Mouse (Mus musculus): Measurements from ENCODE around the gene Hoxa2.

DNA sequence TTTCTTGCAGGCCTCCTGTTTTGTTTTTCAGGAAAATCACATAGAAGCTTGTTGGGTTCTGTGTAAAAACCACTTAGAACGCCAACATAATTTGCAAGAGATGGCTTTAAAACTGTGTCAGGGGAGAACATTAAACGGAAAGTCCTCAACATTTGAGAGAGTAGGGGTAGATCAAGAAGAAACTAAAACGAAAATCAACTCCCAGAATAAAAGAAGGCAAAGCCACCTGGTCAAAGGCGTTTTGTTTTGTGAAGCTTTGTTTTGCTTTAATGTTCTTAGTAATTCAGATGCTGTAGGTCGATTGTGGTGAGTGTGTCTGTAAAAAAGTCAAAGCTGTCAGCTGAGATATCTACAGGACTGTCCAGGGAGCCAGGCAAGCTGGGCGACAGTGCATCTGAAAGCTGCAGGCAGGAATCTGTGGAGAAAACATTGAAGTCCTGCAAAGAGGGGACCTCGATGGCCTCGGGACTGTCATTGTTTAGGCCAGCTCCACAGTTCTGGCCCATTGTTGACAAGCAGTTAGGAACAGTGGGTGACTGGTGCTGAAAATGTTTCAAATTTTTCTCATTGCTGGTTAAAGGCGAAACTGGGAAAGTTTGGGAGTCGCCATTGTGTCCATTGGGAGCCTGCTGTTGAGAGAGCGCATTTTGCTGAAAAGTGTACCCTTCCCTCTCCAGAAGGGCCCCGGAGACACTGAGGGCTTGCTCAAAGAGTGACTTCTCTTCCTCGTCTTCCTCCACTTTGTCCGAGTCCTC is 1.8 kb downstream of the Hoxa2 start:
- TF ChIP-seq CTCF (IDR thresholded peaks at IDR 0.05; ENCODE audit: low read depth, low read length) = no peak
- TF ChIP-seq POLR2A (IDR thresholded peaks at IDR 0.05; ENCODE audit: borderline replicate concordance, low read depth, low read length) = no peak

Data from bone marrow macrophage, adult 2 months (primary cell).